Mouse (Mus musculus): ENCODE measurements around the gene Vps53.

Gene Vps53

GRCm38 (mm10) chr11:76020916-76021315 lies 158.5 kb downstream of the Vps53 start:
- DNase-seq (ENCODE audit: low read depth, low spot score) = no peak

GRCm38 (mm10) chr11:76019879-76020278 lies 159.6 kb downstream of the Vps53 start:
- DNase-seq (ENCODE audit: low read depth, low spot score) = no peak

DNA sequence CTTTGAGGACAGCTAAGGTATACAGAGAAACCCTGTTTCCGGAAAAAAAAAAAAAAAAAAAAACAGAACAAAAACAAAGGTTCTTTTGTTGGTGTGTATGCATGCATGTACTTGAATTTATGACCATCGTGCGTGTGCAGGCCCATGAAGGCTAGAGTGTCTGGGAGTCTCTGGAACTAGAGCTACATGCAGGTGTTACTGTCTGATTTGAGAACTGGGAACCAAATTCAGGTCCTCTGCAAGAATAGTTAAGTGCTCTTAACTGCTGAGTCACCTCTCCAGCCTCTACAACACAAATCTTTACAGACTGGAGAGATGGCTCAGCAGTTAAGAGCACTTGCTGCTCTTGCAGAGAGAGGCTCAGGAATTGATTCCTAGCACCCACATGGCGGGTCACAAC lies 163.6 kb downstream of the Vps53 start:
- no peak for DNase-seq (ENCODE audit: low read depth, low spot score)

DNA sequence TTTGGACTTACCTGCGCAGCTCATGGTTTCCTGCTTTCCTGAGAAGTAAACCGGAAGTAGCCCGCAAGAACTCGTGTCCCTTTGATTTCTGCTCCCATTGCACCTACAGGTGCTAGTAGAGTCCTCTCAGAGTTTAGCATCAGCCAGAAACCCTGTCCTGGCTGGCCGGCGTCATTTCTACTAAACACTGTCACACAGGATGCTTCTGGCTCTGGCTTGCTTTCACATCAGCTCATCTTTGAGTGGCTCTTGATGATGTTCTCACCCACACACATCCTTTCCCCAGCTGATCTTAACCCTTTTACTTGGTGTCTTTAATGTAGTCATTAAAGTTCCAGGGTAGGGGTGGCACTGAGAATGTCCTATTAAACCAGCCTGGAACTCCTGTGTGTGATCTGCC lies 164.2 kb downstream of the Vps53 start:
- no peak for DNase-seq (ENCODE audit: low read depth, low spot score)

- no peak for DNase-seq (ENCODE audit: low read depth, low spot score)
Measured at GRCm38 (mm10) chr11:76010838-76011624, 168.4 kb downstream of the Vps53 start.

- DNase-seq (ENCODE audit: low read depth, low spot score) = no peak
Measured at GRCm38 (mm10) chr11:76009101-76009500, 170.3 kb downstream of the Vps53 start.

DNA sequence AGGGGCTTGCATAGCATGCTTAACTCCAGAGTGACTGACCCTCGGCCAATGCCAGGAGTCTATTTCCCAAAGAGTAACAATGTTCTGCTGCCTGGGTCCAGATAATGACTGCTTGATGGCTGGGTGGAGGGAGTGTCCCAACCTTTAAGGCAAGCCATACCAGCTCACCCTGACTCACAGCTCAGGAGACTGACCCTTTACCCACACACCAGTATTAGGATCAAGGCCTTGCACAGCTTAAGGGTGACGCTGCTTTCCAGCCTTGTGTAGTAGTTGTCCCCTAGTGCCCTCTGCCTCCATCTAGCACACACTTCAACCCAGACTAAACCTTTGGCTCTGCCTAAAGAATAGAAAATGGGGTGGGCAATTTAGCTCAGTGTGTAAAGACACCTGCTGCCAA lies 171.3 kb downstream of the Vps53 start:
- DNase-seq (ENCODE audit: low read depth, low spot score) = no peak

DNA sequence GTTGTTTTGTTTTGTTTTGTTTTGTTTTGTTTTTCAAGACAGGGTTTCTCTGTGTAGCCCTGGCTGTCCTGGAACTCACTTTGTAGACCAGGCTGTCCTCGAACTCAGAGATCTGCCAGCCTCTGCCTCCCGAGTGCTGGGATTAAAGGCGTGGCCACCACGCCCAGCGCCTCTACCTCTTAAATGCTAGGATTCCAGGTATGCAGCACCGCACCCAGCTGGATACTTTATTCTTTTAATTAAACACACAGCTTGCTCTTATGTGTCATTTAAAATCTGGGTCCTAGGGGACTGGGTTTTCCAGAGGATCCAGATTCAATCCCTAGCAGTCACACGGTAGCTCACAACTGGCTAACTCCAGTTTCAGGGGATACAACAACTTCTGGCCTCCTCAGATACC lies 175.2 kb downstream of the Vps53 start:
- peak; percentile 34 for DNase-seq (ENCODE audit: low read depth, low spot score)

- DNase-seq (ENCODE audit: low read depth, low spot score) = no peak
Measured at GRCm38 (mm10) chr11:76001237-76001878, 178.1 kb downstream of the Vps53 start.

- no peak for DNase-seq (ENCODE audit: low read depth, low spot score)
Measured at GRCm38 (mm10) chr11:76000701-76001100, 178.7 kb downstream of the Vps53 start.

- peak; percentile 96 for DNase-seq (ENCODE audit: low read depth, low spot score)
Measured at GRCm38 (mm10) chr11:75999440-76000155, 179.8 kb downstream of the Vps53 start, which contains the start of gene 1700016K19Rik. TSS of gene 1700016K19Rik (plus strand) at chr11:75999912.

Measured in ES-CJ7 (cell line).